Mouse (Mus musculus): ENCODE results near the gene Glb1l. TPM values are rescaled to one million over a fixed set of nuclear protein-coding genes. Genes with fewer than 3 reads are reported as not detected.

Glb1l gene
- polyA plus RNA-seq, 1 experiment from 2014 or later: 19.4 TPM

GRCm38 (mm10) chr1:75148727-75149126 lies 61.9 kb downstream of the Glb1l start:
- ATAC-seq (ENCODE audit: low FRiP score) (no peak), DNase-seq (ENCODE audit: low spot score, missing footprints) (no peak)
- H3K4me1 ChIP-seq (ENCODE audit: control insufficient read depth, insufficient read depth, low read length): peaks cover 4% of the 10 kb centered on the region; the same call in 1 of the 2 replicates
- H3K27ac ChIP-seq (ENCODE audit: low read depth, low read length): no peak overlapping the region
- H3K9ac ChIP-seq (ENCODE audit: low read length): no peak overlapping the region
- no peaks in the 10 kb centered on the region for H3K9me3 ChIP-seq (ENCODE audit: control insufficient read depth, low read length)
- H3K27me3 ChIP-seq (ENCODE audit: control insufficient read depth, insufficient read depth, low read length): no peaks in the 10 kb centered on the region
- 94% methylated on average over 4 of the region's 4 CpGs for WGBS
- no peak overlapping the region for H3K4me2 ChIP-seq
- H3K36me3 ChIP-seq (ENCODE audit: control insufficient read depth, insufficient read depth, low read length): peaks cover 17% of the 10 kb centered on the region
- no peak overlapping the region for H3K4me3 ChIP-seq (ENCODE audit: low read depth, low read length)

Small RNA genes within 50 kb of the gene (microRNA-seq; reads per million reads assigned to microRNA genes)
- not detected for gene Gm27943

Other genes with a start within 250 kb of the Glb1l start
- gene Nhej1, start 85.6 kb downstream of the Glb1l start, polyA plus RNA-seq (2014; fragmentation: Nextera tagmentation; extraction: Ambion mirVana): 12.9 and 13.0 TPM in 2 replicates
- gene Slc23a3, start 76.9 kb downstream of the Glb1l start, polyA plus RNA-seq (2014; fragmentation: Nextera tagmentation; extraction: Ambion mirVana): not detected in 2 replicates
- gene Cnppd1, start 68.1 kb downstream of the Glb1l start, polyA plus RNA-seq (2014; fragmentation: Nextera tagmentation; extraction: Ambion mirVana): 45.5 and 49.8 TPM in 2 replicates
- gene Retreg2, start 68.0 kb downstream of the Glb1l start, polyA plus RNA-seq (2014; fragmentation: Nextera tagmentation; extraction: Ambion mirVana): 55.1 and 58.3 TPM in 2 replicates
- 30.1 and 33.6 TPM in 2 replicates for gene Zfand2b, start 42.2 kb downstream of the Glb1l start, polyA plus RNA-seq (2014; fragmentation: Nextera tagmentation; extraction: Ambion mirVana)
- gene Abcb6, start 30.4 kb downstream of the Glb1l start, polyA plus RNA-seq (2014; fragmentation: Nextera tagmentation; extraction: Ambion mirVana): 25.3 and 29.2 TPM in 2 replicates
- 14.3 and 14.4 TPM in 2 replicates for gene Ankzf1, start 18.7 kb downstream of the Glb1l start, polyA plus RNA-seq (2014; fragmentation: Nextera tagmentation; extraction: Ambion mirVana)
- gene Atg9a, start 18.6 kb downstream of the Glb1l start, polyA plus RNA-seq (2014; fragmentation: Nextera tagmentation; extraction: Ambion mirVana): 17.3 and 18.8 TPM in 2 replicates
- 110 and 116 TPM in 2 replicates for gene Stk16, start within 50 bp of the Glb1l start, polyA plus RNA-seq (2014; fragmentation: Nextera tagmentation; extraction: Ambion mirVana)
- 7.9 and 9.6 TPM in 2 replicates for gene Tuba4a, start 9.1 kb upstream of the Glb1l start, polyA plus RNA-seq (2014; fragmentation: Nextera tagmentation; extraction: Ambion mirVana)
- not detected in 2 replicates for gene A630095N17Rik, start 21.3 kb upstream of the Glb1l start, polyA plus RNA-seq (2014; fragmentation: Nextera tagmentation; extraction: Ambion mirVana)
- 15.9 and 18.1 TPM in 2 replicates for gene Dnajb2, start 25.6 kb upstream of the Glb1l start, polyA plus RNA-seq (2014; fragmentation: Nextera tagmentation; extraction: Ambion mirVana)
- gene Ptprn, start 53.7 kb upstream of the Glb1l start, polyA plus RNA-seq (2014; fragmentation: Nextera tagmentation; extraction: Ambion mirVana): 4.2 and 4.4 TPM in 2 replicates
- 28.5 and 34.8 TPM in 2 replicates for gene Resp18, start 67.6 kb upstream of the Glb1l start, polyA plus RNA-seq (2014; fragmentation: Nextera tagmentation; extraction: Ambion mirVana)
- gene Dnpep, start 107.2 kb upstream of the Glb1l start, polyA plus RNA-seq (2014; fragmentation: Nextera tagmentation; extraction: Ambion mirVana): 149 TPM in 2 replicates
- 0.52 and 0.68 TPM in 2 replicates for gene Des, start 149.5 kb upstream of the Glb1l start, polyA plus RNA-seq (2014; fragmentation: Nextera tagmentation; extraction: Ambion mirVana)
- gene Speg, start 164.5 kb upstream of the Glb1l start, polyA plus RNA-seq (2014; fragmentation: Nextera tagmentation; extraction: Ambion mirVana): 13.4 and 15.2 TPM in 2 replicates
- 56.1 and 56.4 TPM in 2 replicates for gene Gmppa, start 225.1 kb upstream of the Glb1l start, polyA plus RNA-seq (2014; fragmentation: Nextera tagmentation; extraction: Ambion mirVana)
- gene Asic4, start 239.6 kb upstream of the Glb1l start, polyA plus RNA-seq (2014; fragmentation: Nextera tagmentation; extraction: Ambion mirVana): 4.6 and 5.9 TPM in 2 replicates

All from midbrain, embryonic 11.5 days (tissue).